Mouse (Mus musculus) embryonic facial prominence, embryonic 14.5 days (tissue): ENCODE measurements around the gene Fbxo17. TPM values are rescaled to one million over a fixed set of nuclear protein-coding genes. Genes with fewer than 3 reads are reported as not detected.
"Not testable (repeated sequence)": the region's sequence is repeated elsewhere in the genome, so short reads cannot be mapped to it uniquely, and the experiment has no call there.

Experiments used
- ATAC-seq: fragments of 200-750 bp; cut with Nextera tagmentation; 2 replicates; pipeline ENCODE4 v1.8.0; 2017; ENCODE audit warnings: low read depth, moderate number of reproducible peaks, moderate TSS enrichment
- DNase-seq: peaks from one replicate; pipeline ENCODE4 v3.0.0-alpha.2; 2015; ENCODE audit warnings: low spot score
- H3K27ac ChIP-seq: fragments of 300-500 bp; sonication (generic); replicated peaks from 2 replicates; pipeline ENCODE4 v1.5.1; 2014; ENCODE audit warnings: low read depth, mild to moderate bottlenecking, low read length, moderate library complexity
- H3K27me3 ChIP-seq: fragments of 300-500 bp; sonication (generic); replicated peaks from 2 replicates; pipeline ENCODE4 v1.6.1; 2014; ENCODE audit warnings: low read length; ENCODE audit not compliant: control insufficient read depth, insufficient read depth
- H3K36me3 ChIP-seq: fragments of 300-500 bp; sonication (generic); 2 replicates; pipeline ENCODE4 v1.6.1; 2014; ENCODE audit warnings: low read length, mixed read lengths; ENCODE audit not compliant: control insufficient read depth, insufficient read depth
- H3K4me1 ChIP-seq: fragments of 300-500 bp; sonication (generic); 2 replicates; pipeline ENCODE4 v1.6.1; 2014; ENCODE audit warnings: antibody characterized with exemption, low read length; ENCODE audit not compliant: control insufficient read depth, insufficient read depth
- H3K4me2 ChIP-seq: fragments of 300-500 bp; sonication (generic); 2 replicates; pipeline ENCODE4 v1.6.1; 2014; ENCODE audit warnings: low read depth, mild to moderate bottlenecking, low read length, moderate library complexity, mixed read lengths
- H3K4me3 ChIP-seq: fragments of 300-500 bp; sonication (generic); 2 replicates; pipeline ENCODE4 v1.5.1; 2014; ENCODE audit warnings: low read depth, mild to moderate bottlenecking, low read length
- H3K9ac ChIP-seq: fragments of 300-500 bp; sonication (generic); 2 replicates; pipeline ENCODE4 v1.6.1; 2014; ENCODE audit warnings: low read depth, mild to moderate bottlenecking, low read length, moderate library complexity, mixed read lengths
- H3K9me3 ChIP-seq: fragments of 300-500 bp; sonication (generic); 2 replicates; pipeline ENCODE4 v1.6.1; 2016; ENCODE audit warnings: low read length; ENCODE audit not compliant: control insufficient read depth
- WGBS: fragments of 180-500 bp; shearing (Covaris S2); extraction: QIAGEN DNeasy Blood & Tissue Kit; methylation state at CpG from one replicate; pipeline ENCODE4 v1.1.7; 2014; 5-methylcytosine and 5-hydroxymethylcytosine counted together
- polyA plus RNA-seq: library from polyadenylated mRNA; unstranded; fragments of >200 nt; fragmentation: Nextera tagmentation; extraction: Ambion mirVana; gene quantifications from 2 replicates; pipeline ENCODE4 v1.2.1, GENCODE M21; 2014

Fbxo17 gene
- polyA plus RNA-seq, 1 experiment from 2014 or later, result 27.8 TPM

- ATAC-seq (no peak), DNase-seq (no peak)
- H3K9me3 ChIP-seq, result no peaks in the 10 kb centered on the region
- H3K27me3 ChIP-seq, result no peaks in the 10 kb centered on the region
- no peak overlapping the region for H3K4me2 ChIP-seq
- H3K36me3 ChIP-seq, result no peaks in the 10 kb centered on the region
- WGBS, result 71% methylated on average over 7 of the region's 7 CpGs
- no peak overlapping the region for H3K4me3 ChIP-seq
- H3K4me1 ChIP-seq, result peaks cover 8% of the 10 kb centered on the region; the same call in 1 of the 2 replicates
- H3K27ac ChIP-seq, result no peak overlapping the region
- H3K9ac ChIP-seq, result no peak overlapping the region
Measured at GRCm38 (mm10) chr7:28691075-28691474, 25.5 kb upstream of the Fbxo17 start.

- H3K27ac ChIP-seq, result no peak within 1 kb of the TSS; the same call in 1 of the 2 replicates
- peak within 1 kb of the TSS; percentile 82 for H3K4me2 ChIP-seq
- peak; percentile 37; the same call in 1 of the 2 replicates for ATAC-seq
- peaks cover 8% of the 10 kb centered on the region; the same call in 1 of the 2 replicates for H3K4me1 ChIP-seq
- H3K4me3 ChIP-seq, result peak within 1 kb of the TSS; percentile 51
- DNase-seq, result peak; percentile 50
- H3K27me3 ChIP-seq, result no peaks in the 10 kb centered on the region
- peak within 1 kb of the TSS; percentile 63 for H3K9ac ChIP-seq
- H3K36me3 ChIP-seq, result no peaks in the 10 kb centered on the region
- 37% methylated on average over 23 of the region's 30 CpGs for whole genome bisulfite sequencing
- no peaks in the 10 kb centered on the region for H3K9me3 ChIP-seq
Measured at GRCm38 (mm10) chr7:28692545-28693320, 23.9 kb upstream of the Fbxo17 start, which contains the start of gene Fbxo27. TSS of gene Fbxo27 (plus strand) at chr7:28692849.

- Histone ChIP-seq H3K27ac (no peak overlapping the region; the same call in 1 of the 2 replicates), H3K9me3 (no peaks in the 10 kb centered on the region), H3K9ac (peak overlapping the region; percentile 63)
Measured at GRCm38 (mm10) chr7:28693321-28693966, 23.2 kb upstream of the Fbxo17 start.

GRCm38 (mm10) chr7:28694423-28694822 is 22.2 kb upstream of the Fbxo17 start:
- H3K27ac ChIP-seq, result no peak overlapping the region
- 0 out of 2 replicates have a peak overlapping the region, but pooled peaks have one; percentile 0 for H3K9ac ChIP-seq
- peak overlapping the region; percentile 51; the same call in 1 of the 2 replicates for H3K4me3 ChIP-seq
- peak overlapping the region; percentile 82 for H3K4me2 ChIP-seq
- peaks cover 8% of the 10 kb centered on the region; the same call in 1 of the 2 replicates for H3K4me1 ChIP-seq
- 6% methylated on average over 14 of the region's 14 CpGs for WGBS
- DNase-seq (peak; percentile 54), ATAC-seq (no peak)
- no peaks in the 10 kb centered on the region for H3K27me3 ChIP-seq
- H3K9me3 ChIP-seq, result no peaks in the 10 kb centered on the region
- no peaks in the 10 kb centered on the region for H3K36me3 ChIP-seq

More at GRCm38 (mm10) chr7:28693321-28693966, 23.2 kb upstream of the Fbxo17 start:
- peak; percentile 86 for ATAC-seq
- peak; percentile 94 for DNase-seq
- H3K4me2 ChIP-seq, result peak overlapping the region; percentile 82
- H3K27me3 ChIP-seq, result no peaks in the 10 kb centered on the region
- WGBS, result 3% methylated on average over 16 of the region's 38 CpGs
- peaks cover 8% of the 10 kb centered on the region; the same call in 1 of the 2 replicates for H3K4me1 ChIP-seq
- H3K36me3 ChIP-seq, result no peaks in the 10 kb centered on the region
- peak overlapping the region; percentile 51 for H3K4me3 ChIP-seq

- DNase-seq, result no peak
- no peaks in the 10 kb centered on the region for H3K9me3 ChIP-seq
- no peak overlapping the region for H3K27ac ChIP-seq
- no peak overlapping the region for H3K9ac ChIP-seq
- H3K36me3 ChIP-seq, result no peaks in the 10 kb centered on the region
- no peak overlapping the region for H3K4me3 ChIP-seq
- no peak for ATAC-seq
- peaks cover 8% of the 10 kb centered on the region; the same call in 1 of the 2 replicates for H3K4me1 ChIP-seq
- 39% methylated on average over 8 of the region's 8 CpGs for WGBS
- no peak overlapping the region for H3K4me2 ChIP-seq
- H3K27me3 ChIP-seq, result no peaks in the 10 kb centered on the region
Measured at GRCm38 (mm10) chr7:28694966-28695511, 21.6 kb upstream of the Fbxo17 start.

- Histone ChIP-seq H3K4me1 (peaks cover 8% of the 10 kb centered on the region; the same call in 1 of the 2 replicates), H3K9ac (no peak overlapping the region), H3K27me3 (no peaks in the 10 kb centered on the region), H3K9me3 (0 out of 2 replicates have a peak, but pooled peaks cover 5% of the 10 kb centered on the region), H3K36me3 (no peaks in the 10 kb centered on the region), H3K27ac (no peak overlapping the region), H3K4me2 (no peak overlapping the region), H3K4me3 (no peak overlapping the region)
- DNase-seq (no peak), ATAC-seq (no peak)
- WGBS, result 92% methylated on average over 11 of the region's 11 CpGs
Measured at GRCm38 (mm10) chr7:28697277-28697676, 19.3 kb upstream of the Fbxo17 start.

GRCm38 (mm10) chr7:28700269-28700668 is 16.3 kb upstream of the Fbxo17 start:
- WGBS, result 96% methylated on average over 4 of the region's 4 CpGs
- H3K9ac ChIP-seq, result no peak overlapping the region
- ATAC-seq, result no peak

GRCm38 (mm10) chr7:28701306-28701705 is 15.3 kb upstream of the Fbxo17 start:
- not testable (repeated sequence) for H3K4me1 ChIP-seq, H3K9ac ChIP-seq, H3K4me3 ChIP-seq, H3K27me3 ChIP-seq, ATAC-seq, DNase-seq, H3K36me3 ChIP-seq, H3K9me3 ChIP-seq, H3K27ac ChIP-seq, H3K4me2 ChIP-seq
- 94% methylated on average over 12 of the region's 12 CpGs for WGBS

More at GRCm38 (mm10) chr7:28700269-28700668, 16.3 kb upstream of the Fbxo17 start:
- Histone ChIP-seq H3K27me3 (no peaks in the 10 kb centered on the region), H3K9me3 (0 out of 2 replicates have a peak, but pooled peaks cover 5% of the 10 kb centered on the region), H3K4me2 (no peak overlapping the region), H3K36me3 (no peaks in the 10 kb centered on the region), H3K4me1 (no peaks in the 10 kb centered on the region), H3K27ac (no peak overlapping the region), H3K4me3 (no peak overlapping the region)
- no peak for DNase-seq
